In the genomic region with DNA sequence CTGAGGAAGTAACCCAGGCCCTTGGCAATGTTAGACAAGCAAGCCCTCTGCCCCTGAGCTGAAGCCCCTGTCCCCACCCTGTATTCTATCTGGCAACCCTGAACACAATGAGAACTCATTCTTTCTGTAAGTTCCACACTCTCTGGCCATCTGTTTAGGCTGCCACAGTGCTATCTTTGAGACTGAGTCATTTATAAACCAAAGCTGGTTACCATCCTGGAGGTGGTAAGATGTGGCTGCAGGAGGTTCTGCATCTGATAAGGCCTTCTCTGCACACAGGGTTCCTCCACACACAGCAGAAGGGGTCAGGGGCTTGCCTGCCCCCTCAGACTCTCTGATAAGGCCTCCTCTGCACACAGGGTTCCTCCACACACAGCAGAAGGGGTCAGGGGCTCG, we compare ENCODE assay signal across 12 mouse cellular contexts. TPM values are rescaled to one million over a fixed set of nuclear protein-coding genes. Genes with fewer than 3 reads are reported as not detected.
DNase-seq lines count a peak whose midpoint lies in the region; ATAC-seq and TF ChIP-seq lines count a peak whose summit lies in the region.
"Had no signal": no experiment of that assay in that cellular context is flagged by ENCODE, and none has a peak within 500 bp of the region (broad histone marks: within the 10 kb centered on the region; RNA-seq: fewer than 3 reads in every experiment).

No protein-coding gene starts in this region.

- H3K4me3 ChIP-seq in kidney, postnatal 0 days (replicated peaks; ENCODE audit: low read depth, low read length) = no peak overlapping the region
- H3K4me3 ChIP-seq in stomach, embryonic 14.5 days (ENCODE audit: low read depth, low read length) = no peak overlapping the region
- H3K4me3 ChIP-seq in stomach, postnatal 0 days (ENCODE audit: low read depth, low read length) = no peak overlapping the region
- no peak overlapping the region for H3K4me3 ChIP-seq in embryonic fibroblast, embryonic 13.5 days (ENCODE audit: insufficient read depth, low read length)
- H3K4me3 ChIP-seq: gastrocnemius, adult 2 months had no signal

- no peaks in the 10 kb centered on the region for H3K9me3 ChIP-seq in kidney, postnatal 0 days (replicated peaks; ENCODE audit: low read length)
- no peaks in the 10 kb centered on the region for H3K9me3 ChIP-seq in stomach, embryonic 14.5 days (ENCODE audit: control insufficient read depth, low read depth, low read length)
- no peaks in the 10 kb centered on the region for H3K9me3 ChIP-seq in stomach, postnatal 0 days (ENCODE audit: control insufficient read depth, low read length)

- no peak for TF ChIP-seq POLR2A in embryonic fibroblast, embryonic 13.5 days (IDR thresholded peaks at IDR 0.05; ENCODE audit: low read depth, low read length)

- no peaks in the 10 kb centered on the region for H3K27me3 ChIP-seq in kidney, postnatal 0 days (ENCODE audit: insufficient read depth, low read length)
- no peaks in the 10 kb centered on the region for H3K27me3 ChIP-seq in stomach, embryonic 14.5 days (ENCODE audit: control insufficient read depth, insufficient read depth, low read length)
- H3K27me3 ChIP-seq in stomach, postnatal 0 days (ENCODE audit: control insufficient read depth, insufficient read depth, low read length) = no peaks in the 10 kb centered on the region

- no peak overlapping the region for H3K4me2 ChIP-seq in kidney, postnatal 0 days (ENCODE audit: low read length)
- H3K4me2 ChIP-seq in stomach, embryonic 14.5 days (replicated peaks; ENCODE audit: low read depth, low read length) = no peak overlapping the region
- H3K4me2 ChIP-seq in stomach, postnatal 0 days (replicated peaks; ENCODE audit: low read depth) = no peak overlapping the region

- TF ChIP-seq CTCF in kidney, postnatal 0 days (IDR thresholded peaks at IDR 0.05; ENCODE audit: low read depth) = no peak
- no peak for TF ChIP-seq CTCF in stomach, postnatal 0 days (IDR thresholded peaks at IDR 0.05; ENCODE audit: low read depth)
- no peak for TF ChIP-seq CTCF in embryonic fibroblast, embryonic 13.5 days (IDR thresholded peaks at IDR 0.05; ENCODE audit: borderline replicate concordance, insufficient read depth, low read length)

- 75% methylated on average over 1 of the region's 1 CpGs for WGBS in kidney, postnatal 0 days
- 60% methylated on average over 1 of the region's 1 CpGs for WGBS in stomach, embryonic 14.5 days
- WGBS in stomach, postnatal 0 days = 42% methylated on average over 1 of the region's 1 CpGs

- H3K27ac ChIP-seq in kidney, postnatal 0 days = peak overlapping the region; percentile 8; the same call in 1 of the 2 replicates
- H3K27ac ChIP-seq in stomach, embryonic 14.5 days (ENCODE audit: low read length) = peak overlapping the region; percentile 33; the same call in 1 of the 2 replicates
- no peak overlapping the region for H3K27ac ChIP-seq in stomach, postnatal 0 days (replicated peaks)
- H3K27ac ChIP-seq in embryonic fibroblast, embryonic 13.5 days (ENCODE audit: insufficient read depth, low read length) = peak overlapping the region; percentile 93
- H3K27ac ChIP-seq: gastrocnemius, adult 2 months had no signal

- no peak for DNase-seq in kidney, postnatal 0 days (ENCODE audit: low spot score)
- no peak for DNase-seq in kidney, postnatal 36 days
- DNase-seq in stomach, postnatal 0 days (ENCODE audit: low spot score) = no peak
- DNase-seq in thymus, adult 18-20 months = no peak
- no peak for DNase-seq in adrenal gland, adult 18-20 months (ENCODE audit: low spot score in 2 of 2)
- DNase-seq: adrenal gland, postnatal 36 days; cerebellum, adult 2 months; gastrocnemius, adult 2 months had no signal

- no peak for TF ChIP-seq EP300 in stomach, postnatal 0 days (optimal IDR thresholded peaks at IDR 0.05)

- no peak overlapping the region for H3K9ac ChIP-seq in kidney, postnatal 0 days (ENCODE audit: low read depth, low read length)
- H3K9ac ChIP-seq in stomach, embryonic 14.5 days (replicated peaks; ENCODE audit: low read depth, low read length) = no peak overlapping the region
- H3K9ac ChIP-seq in stomach, postnatal 0 days (ENCODE audit: low read length) = no peak overlapping the region

- peaks cover 17% of the 10 kb centered on the region; the same call in 1 of the 2 replicates for H3K4me1 ChIP-seq in kidney, postnatal 0 days (replicated peaks; ENCODE audit: insufficient read depth, low read length)
- peaks cover 20% of the 10 kb centered on the region for H3K4me1 ChIP-seq in stomach, embryonic 14.5 days (ENCODE audit: control insufficient read depth, insufficient read depth, low read length)
- H3K4me1 ChIP-seq in stomach, postnatal 0 days (replicated peaks; ENCODE audit: control insufficient read depth, insufficient read depth) = peaks cover 6% of the 10 kb centered on the region
- H3K4me1 ChIP-seq in embryonic fibroblast, embryonic 13.5 days (ENCODE audit: control insufficient read depth, insufficient read depth, low read length) = peaks cover 43% of the 10 kb centered on the region

- no peak for ATAC-seq in kidney, postnatal 0 days (replicated peaks; ENCODE audit: low FRiP score, low read depth)
- ATAC-seq in stomach, embryonic 14.5 days (ENCODE audit: insufficient number of reproducible peaks, insufficient read depth, low FRiP score, low read depth) = no peak
- ATAC-seq in stomach, postnatal 0 days (ENCODE audit: low FRiP score, low TSS enrichment) = no peak
- ATAC-seq: intestine, embryonic 16.5 days; lung, postnatal 0 days had no signal

- no peaks in the 10 kb centered on the region for H3K36me3 ChIP-seq in kidney, postnatal 0 days (ENCODE audit: insufficient read depth, low read length)
- H3K36me3 ChIP-seq in stomach, embryonic 14.5 days (ENCODE audit: control insufficient read depth, insufficient read depth, low read length) = no peaks in the 10 kb centered on the region
- H3K36me3 ChIP-seq in stomach, postnatal 0 days (ENCODE audit: control insufficient read depth, insufficient read depth, low read length) = no peaks in the 10 kb centered on the region

RNA-seq across cellular contexts. Expression of a gene that starts 41.7 kb away (rescaled TPM):
- 245 and 253 TPM in 2 replicates for polyA plus RNA-seq in kidney, postnatal 0 days (2015; fragmentation: Nextera tagmentation; extraction: Ambion mirVana)
- polyA plus RNA-seq in stomach, embryonic 14.5 days (2014; fragmentation: Nextera tagmentation; extraction: Ambion mirVana) = 242 and 259 TPM in 2 replicates
- polyA plus RNA-seq in stomach, postnatal 0 days (2015; fragmentation: Nextera tagmentation; extraction: Ambion mirVana) = 172 and 176 TPM in 2 replicates
- 229 and 271 TPM in 2 replicates for polyA plus RNA-seq in embryonic fibroblast, embryonic 13.5 days (2011; ENCODE audit: insufficient read length, low read depth, missing spikeins)
- total RNA-seq in adrenal gland, adult 18-20 months (2021) = 100 to 1,000 TPM; 544 to 611 TPM

RNA-seq across cellular contexts. Expression of a gene that starts 45.1 kb away (rescaled TPM):
- 52.9 and 57.2 TPM in 2 replicates for polyA plus RNA-seq in kidney, postnatal 0 days (2015; fragmentation: Nextera tagmentation; extraction: Ambion mirVana)
- polyA plus RNA-seq in stomach, embryonic 14.5 days (2014; fragmentation: Nextera tagmentation; extraction: Ambion mirVana) = 75.4 and 77.1 TPM in 2 replicates
- polyA plus RNA-seq in stomach, postnatal 0 days (2015; fragmentation: Nextera tagmentation; extraction: Ambion mirVana) = 27.9 and 32.9 TPM in 2 replicates
- 718 and 1,071 TPM in 2 replicates for polyA plus RNA-seq in embryonic fibroblast, embryonic 13.5 days (2011; ENCODE audit: insufficient read length, low read depth, missing spikeins)
- total RNA-seq in adrenal gland, adult 18-20 months (2021) = 100 to 1,000 TPM; 270 to 287 TPM
